Mouse (Mus musculus): ENCODE data around the gene Btrc. TPM values are rescaled to one million over a fixed set of nuclear protein-coding genes. Genes with fewer than 3 reads are reported as not detected.
"Not testable (repeated sequence)": the region's sequence is repeated elsewhere in the genome, so short reads cannot be mapped to it uniquely, and the experiment has no call there.

The Btrc gene
- polyA plus RNA-seq, 1 experiment from 2014 or later, result 68.2 TPM

- H3K36me3 ChIP-seq, result no peaks in the 10 kb centered on the region
- H3K27me3 ChIP-seq (replicated peaks), result peaks cover 26% of the 10 kb centered on the region
- ATAC-seq (ENCODE audit: low FRiP score), result peak; percentile 14
- H3K27ac ChIP-seq (replicated peaks), result peak overlapping the region; percentile 83
- peak overlapping the region; percentile 80 for H3K4me2 ChIP-seq
- H3K4me3 ChIP-seq (replicated peaks), result peak overlapping the region; percentile 39
- H3K4me1 ChIP-seq, result peaks cover 64% of the 10 kb centered on the region
- H3K9ac ChIP-seq (replicated peaks), result peak overlapping the region; percentile 50
- 15% methylated on average over 8 of the region's 8 CpGs for WGBS
- no peaks in the 10 kb centered on the region for H3K9me3 ChIP-seq (replicated peaks)
Observed at GRCm38 (mm10) chr19:45540657-45541408, 177.3 kb downstream of the Btrc start.

DNA sequence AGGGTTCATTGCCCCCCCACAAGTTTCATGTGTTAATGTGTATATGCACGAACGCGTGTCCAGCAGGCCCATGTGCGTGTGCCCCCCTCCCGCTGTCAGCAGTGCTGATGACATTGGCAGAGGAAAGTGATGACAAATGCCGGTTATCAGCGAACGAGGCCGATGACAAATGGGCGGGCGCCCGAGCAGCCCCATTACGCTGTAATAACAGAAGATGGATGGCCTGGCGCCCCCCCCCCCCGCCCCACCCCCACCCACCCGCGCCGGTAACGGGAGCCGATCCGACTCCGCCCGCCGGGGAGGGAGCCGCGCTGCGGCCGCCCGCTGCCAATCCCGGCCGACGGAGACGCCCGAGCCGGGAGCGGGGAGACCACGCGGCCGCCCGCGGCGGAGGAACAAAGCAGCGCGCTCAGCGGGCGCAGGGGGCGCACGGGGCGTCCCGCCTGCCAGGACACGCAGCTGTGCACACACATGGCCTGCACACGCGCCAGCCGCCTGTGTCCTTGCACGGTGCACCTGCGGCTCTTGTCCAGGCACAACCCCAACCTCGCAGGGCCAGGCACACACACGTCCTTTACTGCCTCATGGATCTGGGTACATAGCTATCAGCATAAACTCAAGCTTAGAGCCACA is 178.0 kb downstream of the Btrc start:
- peaks cover 32% of the 10 kb centered on the region for H3K27me3 ChIP-seq (replicated peaks)
- H3K9me3 ChIP-seq (replicated peaks), result no peaks in the 10 kb centered on the region
- 1% methylated on average over 53 of the region's 58 CpGs for WGBS
- peaks cover 59% of the 10 kb centered on the region for H3K4me1 ChIP-seq
- H3K9ac ChIP-seq (replicated peaks), result peak overlapping the region; percentile 50
- ATAC-seq (ENCODE audit: low FRiP score), result peak; percentile 42
- H3K27ac ChIP-seq (replicated peaks), result peak overlapping the region; percentile 83
- H3K4me3 ChIP-seq (replicated peaks), result peak overlapping the region; percentile 39
- H3K36me3 ChIP-seq, result no peaks in the 10 kb centered on the region
- H3K4me2 ChIP-seq, result peak overlapping the region; percentile 80

DNA sequence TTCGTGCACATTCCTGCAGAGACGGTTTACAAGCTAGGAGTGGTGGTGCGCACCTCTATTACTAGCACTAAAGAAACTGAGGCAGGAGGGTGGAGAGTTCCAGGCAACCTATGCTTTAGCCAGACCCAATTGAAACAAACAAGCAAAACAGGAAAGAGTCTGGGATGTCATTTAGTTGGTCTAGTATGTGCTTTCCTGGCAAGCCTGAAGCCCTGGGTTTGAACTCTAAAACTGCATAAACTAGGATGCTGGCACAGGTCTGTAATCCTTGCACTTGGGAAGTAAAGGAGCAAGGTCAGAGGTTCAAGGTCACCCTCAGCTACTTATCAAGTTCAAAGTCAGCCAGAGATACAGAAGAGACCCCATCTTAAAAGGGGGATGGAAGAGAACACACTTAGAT is 178.5 kb downstream of the Btrc start:
- WGBS, result 14% methylated on average over 3 of the region's 3 CpGs
- H3K36me3 ChIP-seq, result no peaks in the 10 kb centered on the region
- peaks cover 60% of the 10 kb centered on the region for H3K4me1 ChIP-seq
- peak overlapping the region; percentile 83 for H3K27ac ChIP-seq (replicated peaks)
- no peaks in the 10 kb centered on the region for H3K9me3 ChIP-seq (replicated peaks)
- no peak for ATAC-seq (ENCODE audit: low FRiP score)
- peak overlapping the region; percentile 39 for H3K4me3 ChIP-seq (replicated peaks)
- H3K4me2 ChIP-seq, result peak overlapping the region; percentile 80
- peak overlapping the region; percentile 50 for H3K9ac ChIP-seq (replicated peaks)
- H3K27me3 ChIP-seq (replicated peaks), result peaks cover 35% of the 10 kb centered on the region

DNA sequence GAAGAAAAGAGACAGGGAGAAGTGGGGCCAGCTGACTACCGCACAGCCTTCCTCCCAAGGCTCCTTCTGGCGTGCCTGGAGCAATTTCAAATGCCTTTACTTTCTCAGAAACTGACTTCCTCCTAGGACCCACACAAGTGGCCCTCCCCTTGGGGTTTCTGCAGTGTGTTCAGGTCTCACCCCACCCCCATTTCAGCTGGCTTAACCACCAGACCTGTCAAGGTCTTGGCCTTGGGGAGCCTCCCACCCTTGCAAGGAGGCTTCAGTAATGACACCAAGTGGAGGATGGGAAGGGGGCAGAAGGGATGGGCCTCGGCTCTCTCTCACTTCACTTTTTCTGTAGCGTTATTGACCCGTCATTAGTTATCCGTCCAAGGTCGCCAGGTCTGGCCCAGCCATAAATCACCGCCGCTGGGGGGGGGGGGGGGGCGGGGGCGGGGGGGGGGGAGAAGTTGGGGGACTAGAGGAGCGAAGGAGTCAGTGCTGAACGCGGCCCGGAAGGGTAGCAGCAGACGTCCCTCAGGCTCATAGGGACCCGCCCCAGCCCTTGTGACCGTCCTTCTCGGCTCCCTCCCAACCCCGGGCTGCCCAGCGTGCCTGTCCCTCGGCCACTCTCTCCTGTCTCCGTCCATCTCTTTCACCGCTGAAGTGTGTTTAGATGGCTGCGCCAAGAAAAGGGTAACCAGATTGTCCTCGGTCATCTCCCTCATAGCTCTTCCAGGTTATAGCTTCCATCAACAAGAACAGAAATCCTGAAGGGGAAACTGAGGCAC is 180.8 kb downstream of the Btrc start:
- peaks cover 69% of the 10 kb centered on the region for H3K4me1 ChIP-seq
- H3K9ac ChIP-seq (replicated peaks), result peak overlapping the region; percentile 51
- no peaks in the 10 kb centered on the region for H3K9me3 ChIP-seq (replicated peaks)
- 2% methylated on average over 22 of the region's 26 CpGs for WGBS
- 0 out of 2 replicates have a peak overlapping the region, but pooled peaks have one; percentile 13 for H3K27ac ChIP-seq (replicated peaks)
- peaks cover 37% of the 10 kb centered on the region for H3K27me3 ChIP-seq (replicated peaks)
- H3K4me2 ChIP-seq, result peak overlapping the region; percentile 88
- H3K36me3 ChIP-seq, result no peaks in the 10 kb centered on the region
- ATAC-seq (ENCODE audit: low FRiP score), result no peak
- H3K4me3 ChIP-seq (replicated peaks), result peak overlapping the region; percentile 44

DNA sequence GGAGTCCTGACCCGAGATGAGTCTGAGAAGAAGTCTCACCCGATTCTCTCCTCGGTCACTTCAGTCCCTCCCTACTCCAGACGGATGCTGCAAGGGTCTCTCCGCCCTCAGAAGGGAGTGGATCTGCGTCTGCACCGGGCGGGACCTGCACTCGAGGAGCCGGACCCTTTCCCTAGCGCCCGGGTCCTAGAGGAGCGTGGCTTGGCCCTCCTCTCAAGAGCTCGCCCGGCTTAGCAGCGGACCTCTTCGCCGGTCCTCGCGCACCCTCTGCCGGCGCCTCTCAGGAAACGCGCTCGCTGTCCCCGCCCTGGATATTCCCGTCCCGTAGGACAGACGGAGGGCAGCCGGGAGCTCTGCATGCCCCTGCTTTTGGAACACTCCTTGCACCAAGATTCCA is 181.4 kb downstream of the Btrc start:
- WGBS, result under 1% methylated on average over 30 of the region's 30 CpGs
- Histone ChIP-seq H3K36me3 (no peaks in the 10 kb centered on the region), H3K4me3 (replicated peaks) (peak overlapping the region; percentile 44), H3K9ac (replicated peaks) (peak overlapping the region; percentile 51), H3K9me3 (replicated peaks) (no peaks in the 10 kb centered on the region), H3K4me1 (peaks cover 68% of the 10 kb centered on the region), H3K27ac (replicated peaks) (no peak overlapping the region), H3K4me2 (peak overlapping the region; percentile 88), H3K27me3 (replicated peaks) (peaks cover 37% of the 10 kb centered on the region)
- ATAC-seq (ENCODE audit: low FRiP score), result peak; percentile 34

- not testable (repeated sequence) for H3K4me3 ChIP-seq (replicated peaks); H3K9ac ChIP-seq (replicated peaks); H3K36me3 ChIP-seq; ATAC-seq (ENCODE audit: low FRiP score); H3K4me2 ChIP-seq; H3K27ac ChIP-seq (replicated peaks); H3K9me3 ChIP-seq (replicated peaks)
- Histone ChIP-seq H3K27me3 (replicated peaks) (peaks cover 30% of the 10 kb centered on the region), H3K4me1 (peaks cover 39% of the 10 kb centered on the region)
Observed at GRCm38 (mm10) chr19:45548196-45548595, 184.7 kb downstream of the Btrc start.

DNA sequence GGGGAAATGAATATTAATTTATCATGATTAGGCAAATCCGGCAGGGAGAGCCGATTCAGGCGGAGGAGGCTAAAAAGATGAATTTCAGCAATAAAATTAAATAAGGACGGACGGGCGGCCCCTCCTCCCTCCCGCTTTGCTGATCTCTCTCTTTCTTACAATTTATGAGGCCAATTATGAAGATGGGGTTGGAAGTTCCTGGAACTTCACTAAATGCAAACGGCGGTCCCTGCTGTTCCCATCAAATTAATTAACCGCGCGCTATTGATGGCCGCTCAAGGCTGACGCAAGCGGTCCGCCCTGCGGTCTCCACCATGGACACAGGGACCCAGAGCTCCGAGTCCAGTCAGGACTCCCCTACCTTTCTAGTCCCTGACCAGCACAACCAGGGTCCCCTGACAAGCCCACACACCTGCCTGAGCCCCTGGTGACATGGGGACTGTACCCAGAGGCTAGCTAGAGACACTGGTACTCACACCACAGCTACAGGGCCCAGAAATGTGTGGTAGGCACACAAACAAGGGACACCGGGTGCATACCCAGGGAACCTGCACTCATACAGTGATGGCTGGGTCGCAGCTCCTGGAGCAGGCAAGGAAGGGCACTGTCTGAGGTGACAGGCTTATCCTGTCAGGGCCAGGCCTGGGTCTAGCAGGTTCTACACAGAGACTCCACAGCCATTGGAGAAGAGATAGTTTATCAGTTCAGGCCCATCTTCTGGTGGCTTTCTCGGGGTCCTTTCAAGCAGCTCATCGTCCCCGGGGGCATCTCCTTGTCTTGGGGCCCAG is 185.8 kb downstream of the Btrc start:
- H3K36me3 ChIP-seq, result 0 out of 2 replicates have a peak, but pooled peaks cover 5% of the 10 kb centered on the region
- H3K9ac ChIP-seq (replicated peaks), result no peak overlapping the region
- no peaks in the 10 kb centered on the region for H3K9me3 ChIP-seq (replicated peaks)
- H3K4me3 ChIP-seq (replicated peaks), result no peak overlapping the region
- peaks cover 22% of the 10 kb centered on the region for H3K27me3 ChIP-seq (replicated peaks)
- 0 out of 2 replicates have a peak, but pooled peaks have one; percentile 28 for ATAC-seq (ENCODE audit: low FRiP score)
- H3K4me2 ChIP-seq, result peak overlapping the region; percentile 27
- H3K4me1 ChIP-seq, result peaks cover 34% of the 10 kb centered on the region
- WGBS, result 41% methylated on average over 23 of the region's 23 CpGs
- H3K27ac ChIP-seq (replicated peaks), result peak overlapping the region; percentile 60

DNA sequence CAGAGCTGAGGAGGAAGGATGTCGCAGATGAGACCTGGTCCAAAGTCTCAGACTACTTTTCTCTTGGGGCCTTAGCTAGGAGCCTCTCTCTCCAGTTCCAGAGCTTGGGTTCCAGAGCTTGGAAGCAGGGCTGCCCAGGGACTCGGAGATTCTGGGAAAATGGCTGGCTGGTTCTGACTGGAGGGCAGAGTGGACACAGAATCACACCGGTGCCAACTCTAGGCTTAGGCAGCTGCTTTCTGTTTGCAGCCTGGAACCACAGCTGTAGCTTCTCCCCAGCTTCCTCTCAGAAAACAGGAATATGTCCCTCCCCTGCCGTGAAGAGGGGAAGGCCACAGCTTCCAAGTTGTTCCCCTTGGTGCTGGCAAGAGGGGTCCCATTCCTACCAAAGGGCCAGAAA is 186.4 kb downstream of the Btrc start:
- H3K9ac ChIP-seq (replicated peaks), result no peak overlapping the region
- H3K27me3 ChIP-seq (replicated peaks), result peaks cover 22% of the 10 kb centered on the region
- no peak overlapping the region for H3K4me2 ChIP-seq
- no peak overlapping the region for H3K4me3 ChIP-seq (replicated peaks)
- H3K4me1 ChIP-seq, result peaks cover 28% of the 10 kb centered on the region
- ATAC-seq (ENCODE audit: low FRiP score), result no peak
- H3K36me3 ChIP-seq, result peaks cover 5% of the 10 kb centered on the region; the same call in 1 of the 2 replicates
- H3K27ac ChIP-seq (replicated peaks), result peak overlapping the region; percentile 60; the same call in 1 of the 2 replicates
- H3K9me3 ChIP-seq (replicated peaks), result no peaks in the 10 kb centered on the region
- 86% methylated on average over 4 of the region's 4 CpGs for WGBS

DNA sequence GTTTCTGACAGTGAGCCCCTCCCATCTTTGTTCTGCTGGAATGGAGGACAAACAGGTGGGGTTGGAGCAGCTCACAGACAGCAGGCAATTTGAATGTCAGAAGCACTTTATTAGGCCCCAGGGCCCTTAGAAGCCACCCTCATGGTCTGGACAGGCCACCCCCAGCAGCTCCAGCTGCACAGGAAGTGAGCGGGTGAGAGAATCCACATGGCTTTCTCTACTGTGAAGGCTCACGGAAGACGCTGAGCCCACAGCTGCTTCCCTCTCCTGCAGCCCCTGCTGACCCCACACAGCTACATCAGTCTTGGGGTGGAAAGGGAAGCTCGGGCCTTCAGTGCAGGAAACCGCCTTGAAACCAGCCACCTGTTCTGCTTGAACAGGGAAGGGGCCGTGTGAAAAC is 188.7 kb downstream of the Btrc start:
- H3K4me1 ChIP-seq, result peaks cover 22% of the 10 kb centered on the region
- peaks cover 5% of the 10 kb centered on the region; the same call in 1 of the 2 replicates for H3K36me3 ChIP-seq
- peaks cover 4% of the 10 kb centered on the region; the same call in 1 of the 2 replicates for H3K27me3 ChIP-seq (replicated peaks)
- no peak for ATAC-seq (ENCODE audit: low FRiP score)
- H3K4me2 ChIP-seq, result no peak overlapping the region
- no peak overlapping the region for H3K27ac ChIP-seq (replicated peaks)
- no peaks in the 10 kb centered on the region for H3K9me3 ChIP-seq (replicated peaks)
- no peak overlapping the region for H3K9ac ChIP-seq (replicated peaks)
- H3K4me3 ChIP-seq (replicated peaks), result no peak overlapping the region
- WGBS, result 57% methylated on average over 6 of the region's 6 CpGs

- ATAC-seq (ENCODE audit: low FRiP score), result no peak
- Histone ChIP-seq H3K4me1 (peaks cover 6% of the 10 kb centered on the region), H3K27me3 (replicated peaks) (0 out of 2 replicates have a peak, but pooled peaks cover 3% of the 10 kb centered on the region), H3K27ac (replicated peaks) (no peak overlapping the region), H3K36me3 (peaks cover 5% of the 10 kb centered on the region; the same call in 1 of the 2 replicates), H3K4me3 (replicated peaks) (no peak overlapping the region), H3K9ac (replicated peaks) (no peak overlapping the region), H3K4me2 (no peak overlapping the region), H3K9me3 (replicated peaks) (no peaks in the 10 kb centered on the region)
- WGBS, result 90% methylated on average over 11 of the region's 11 CpGs
Observed at GRCm38 (mm10) chr19:45554136-45554535, 190.6 kb downstream of the Btrc start.
